8 mouse cellular contexts compared by ENCODE assay signal in genomic region chr14:52244041-52244689, GRCm38 (mm10). TPM values are rescaled to one million over a fixed set of nuclear protein-coding genes. Genes with fewer than 3 reads are reported as not detected.
DNase-seq lines count a peak whose midpoint lies in the region; ATAC-seq lines count a peak whose summit lies in the region.

No protein-coding gene starts in this region.

- H3K9me3 ChIP-seq in hindbrain, embryonic 11.5 days (ENCODE audit: control insufficient read depth, low read length), result no peaks in the 10 kb centered on the region

- ATAC-seq in hindbrain, embryonic 11.5 days (ENCODE audit: low FRiP score), result peak; percentile 100

- DNase-seq in Muller cell, postnatal 12 days (ENCODE audit: inconsistent ontology term), result peak; percentile 96
- DNase-seq in cerebellum, adult 9-11 months, result peak; percentile 99
- DNase-seq in frontal cortex, adult 2 months (ENCODE audit: extremely low spot score in 1 of 2, low spot score in 1 of 2), result peak; percentile 98 to 99
- peak; percentile 100 for DNase-seq in hindbrain, embryonic 11.5 days (ENCODE audit: low spot score)
- peak; percentile 100 for DNase-seq in layer of hippocampus, postnatal 10 days (ENCODE audit: low spot score in 2 of 2)
- DNase-seq in lung, postnatal 10 days, result peak; percentile 100
- DNase-seq in ovary, postnatal 36 days (ENCODE audit: low spot score), result peak; percentile 98
- peak; percentile 100 for DNase-seq in thymus, postnatal 25 days

- no peaks in the 10 kb centered on the region for H3K36me3 ChIP-seq in hindbrain, embryonic 11.5 days (ENCODE audit: control insufficient read depth, insufficient read depth, low read length)

- peak overlapping the region; percentile 66 for H3K9ac ChIP-seq in hindbrain, embryonic 11.5 days (ENCODE audit: low read depth, low read length)

- peak overlapping the region; percentile 79 for H3K4me3 ChIP-seq in hindbrain, embryonic 11.5 days (ENCODE audit: low read depth, low read length)

- 0 out of 2 replicates have a peak overlapping the region, but pooled peaks have one; percentile 39 for H3K27ac ChIP-seq in hindbrain, embryonic 11.5 days (ENCODE audit: low read depth, low read length)

- under 1% methylated on average over 28 of the region's 32 CpGs for WGBS in hindbrain, embryonic 11.5 days

- H3K4me1 ChIP-seq in hindbrain, embryonic 11.5 days (replicated peaks; ENCODE audit: control insufficient read depth, insufficient read depth, low read length), result no peaks in the 10 kb centered on the region

- H3K27me3 ChIP-seq in hindbrain, embryonic 11.5 days (ENCODE audit: control insufficient read depth, insufficient read depth, low read length), result no peaks in the 10 kb centered on the region

- peak overlapping the region; percentile 78 for H3K4me2 ChIP-seq in hindbrain, embryonic 11.5 days (replicated peaks; ENCODE audit: low read depth, low read length)

RNA-seq across cellular contexts. Expression of gene Chd8, which starts 13.4 kb away (rescaled TPM):
- polyA plus RNA-seq in frontal cortex, adult 2 months (2012; rRNA removed), result 60.2 and 62.5 TPM in 2 replicates
- polyA plus RNA-seq in hindbrain, embryonic 11.5 days (2014; fragmentation: Nextera tagmentation; extraction: Ambion mirVana), result 54.9 and 62.3 TPM in 2 replicates
- total RNA-seq in layer of hippocampus, postnatal 10 days (2021), result 100 to 1,000 TPM; 119 to 131 TPM

RNA-seq across cellular contexts. Expression of gene Tox4, which starts 34.8 kb away (rescaled TPM):
- polyA plus RNA-seq in frontal cortex, adult 2 months (2012; rRNA removed), result 33.3 and 39.7 TPM in 2 replicates
- 55.3 and 60.1 TPM in 2 replicates for polyA plus RNA-seq in hindbrain, embryonic 11.5 days (2014; fragmentation: Nextera tagmentation; extraction: Ambion mirVana)
- total RNA-seq in layer of hippocampus, postnatal 10 days (2021), result 10 to 100 TPM; 51.7 to 54.9 TPM

RNA-seq across cellular contexts. Expression of gene Rab2b, which starts 35.2 kb away (rescaled TPM):
- 48.0 and 50.4 TPM in 2 replicates for polyA plus RNA-seq in frontal cortex, adult 2 months (2012; rRNA removed)
- 44.1 and 45.2 TPM in 2 replicates for polyA plus RNA-seq in hindbrain, embryonic 11.5 days (2014; fragmentation: Nextera tagmentation; extraction: Ambion mirVana)
- total RNA-seq in layer of hippocampus, postnatal 10 days (2021), result 10 to 100 TPM; 39.7 to 41.2 TPM

RNA-seq across cellular contexts. Expression of gene Supt16, which starts 46.9 kb away (rescaled TPM):
- polyA plus RNA-seq in frontal cortex, adult 2 months (2012; rRNA removed), result 33.0 and 33.4 TPM in 2 replicates
- 84.2 and 128 TPM in 2 replicates for polyA plus RNA-seq in hindbrain, embryonic 11.5 days (2014; fragmentation: Nextera tagmentation; extraction: Ambion mirVana)
- total RNA-seq in layer of hippocampus, postnatal 10 days (2021), result 10 to 100 TPM; 57.8 to 58.4 TPM

Comparison
In these comparisons a context has a peak if more than half of its experiments do, and no peak if none do; other contexts are left out.
1. Peak in every context shown above with its lines: DNase-seq, ATAC-seq, H3K4me3 ChIP-seq and H3K27ac ChIP-seq.